Mouse (Mus musculus) midbrain, embryonic 14.5 days (tissue): Measurements from ENCODE around the gene Pop7. TPM values are rescaled to one million over a fixed set of nuclear protein-coding genes. Genes with fewer than 3 reads are reported as not detected.

Experiments
- ATAC-seq: fragments of 200-750 bp; cut with Nextera tagmentation; 2 replicates; pipeline ENCODE4 v1.8.0; 2017; ENCODE audit warnings: moderate number of reproducible peaks, moderate library complexity; ENCODE audit not compliant: low FRiP score, low TSS enrichment
- DNase-seq: peaks from one replicate; pipeline ENCODE4 v3.0.0-alpha.2; 2015
- H3K27ac ChIP-seq: fragments of 300-500 bp; sonication (generic); replicated peaks from 2 replicates; pipeline ENCODE4 v1.5.1; 2014; ENCODE audit warnings: mild to moderate bottlenecking, low read depth, low read length, moderate library complexity
- H3K27me3 ChIP-seq: fragments of 300-500 bp; sonication (generic); 2 replicates; pipeline ENCODE4 v1.6.1; 2014; ENCODE audit warnings: low read length, control low read depth, mixed read lengths; ENCODE audit not compliant: control insufficient read depth, insufficient read depth
- H3K36me3 ChIP-seq: fragments of 300-500 bp; sonication (generic); 2 replicates; pipeline ENCODE4 v1.6.1; 2014; ENCODE audit warnings: low read length, control low read depth; ENCODE audit not compliant: control insufficient read depth, insufficient read depth
- H3K4me1 ChIP-seq: fragments of 300-500 bp; sonication (generic); 2 replicates; pipeline ENCODE4 v1.6.1; 2014; ENCODE audit warnings: mild to moderate bottlenecking, antibody characterized with exemption, low read length, control low read depth; ENCODE audit not compliant: control insufficient read depth, insufficient read depth
- H3K4me2 ChIP-seq: fragments of 300-500 bp; sonication (generic); 2 replicates; pipeline ENCODE4 v1.6.1; 2014; ENCODE audit warnings: mild to moderate bottlenecking, low read length, moderate library complexity
- H3K4me3 ChIP-seq: fragments of 300-500 bp; sonication (generic); replicated peaks from 2 replicates; pipeline ENCODE4 v1.5.1; 2014; ENCODE audit warnings: low read depth, low read length
- H3K9ac ChIP-seq: fragments of 300-500 bp; sonication (generic); replicated peaks from 2 replicates; pipeline ENCODE4 v1.6.1; 2014; ENCODE audit warnings: mild to moderate bottlenecking, low read length, moderate library complexity
- H3K9me3 ChIP-seq: fragments of 300-500 bp; sonication (generic); 2 replicates; pipeline ENCODE4 v1.6.1; 2016; ENCODE audit warnings: low read length, control low read depth, mixed read lengths; ENCODE audit not compliant: control insufficient read depth
- WGBS: fragments of 180-500 bp; shearing (Covaris S2); extraction: QIAGEN DNeasy Blood & Tissue Kit; methylation state at CpG from one replicate; pipeline ENCODE4 v1.1.7; 2014; 5-methylcytosine and 5-hydroxymethylcytosine counted together
- polyA plus RNA-seq: library from polyadenylated mRNA; unstranded; fragments of >200 nt; fragmentation: Nextera tagmentation; extraction: Ambion mirVana; gene quantifications from 2 replicates; pipeline ENCODE4 v1.2.1, GENCODE M21; 2014

The Pop7 gene
- polyA plus RNA-seq, result 83.7 and 103 TPM in 2 replicates

GRCm38 (mm10) chr5:137501709-137502666 lies at the start of gene Pop7:
Pop7 (minus strand) TSS chr5:137502518.
- Histone ChIP-seq H3K27ac (peak within 1 kb of the TSS; percentile 84), H3K27me3 (no peaks in the 10 kb centered on the region), H3K36me3 (no peaks in the 10 kb centered on the region), H3K4me2 (peak within 1 kb of the TSS; percentile 86), H3K9me3 (no peaks in the 10 kb centered on the region), H3K4me1 (peaks cover 10% of the 10 kb centered on the region), H3K9ac (peak within 1 kb of the TSS; percentile 71), H3K4me3 (peak within 1 kb of the TSS; percentile 41)
- WGBS, result 2% methylated on average over 64 of the region's 64 CpGs
- peak; percentile 100 for DNase-seq
- peak; percentile 96 for ATAC-seq

GRCm38 (mm10) chr5:137551119-137551518 lies 48.8 kb upstream of the Pop7 start:
- ATAC-seq (no peak), DNase-seq (no peak)
- WGBS, result 64% methylated on average over 5 of the region's 5 CpGs
- H3K9ac ChIP-seq, result no peak overlapping the region
- no peak overlapping the region for H3K4me3 ChIP-seq
- H3K4me1 ChIP-seq, result peaks cover 15% of the 10 kb centered on the region
- no peaks in the 10 kb centered on the region for H3K36me3 ChIP-seq
- no peak overlapping the region for H3K27ac ChIP-seq
- no peaks in the 10 kb centered on the region for H3K9me3 ChIP-seq
- H3K27me3 ChIP-seq, result no peaks in the 10 kb centered on the region
- H3K4me2 ChIP-seq, result no peak overlapping the region

DNA sequence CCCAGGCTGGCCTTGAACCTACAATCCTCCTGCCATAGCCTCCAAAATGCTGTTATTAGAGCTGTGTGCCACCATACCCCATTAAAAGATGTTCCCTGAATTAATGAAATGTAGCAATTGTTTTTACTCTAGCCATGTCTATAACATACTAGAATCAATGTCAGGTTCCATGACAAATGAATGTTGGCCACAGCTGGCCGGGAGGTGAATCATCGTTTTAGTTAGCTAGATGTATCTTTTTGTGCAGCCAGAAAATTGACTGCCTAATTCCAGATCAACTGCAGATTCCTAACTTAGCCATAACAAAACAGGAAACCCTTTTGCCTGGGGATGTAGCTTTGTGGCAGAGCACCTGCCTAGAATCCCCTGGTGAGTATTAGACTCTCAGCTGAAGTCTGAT lies 47.5 kb upstream of the Pop7 start:
- Histone ChIP-seq H3K36me3 (no peaks in the 10 kb centered on the region), H3K9ac (no peak overlapping the region), H3K9me3 (no peaks in the 10 kb centered on the region), H3K27me3 (no peaks in the 10 kb centered on the region), H3K4me2 (no peak overlapping the region), H3K4me1 (peaks cover 9% of the 10 kb centered on the region), H3K27ac (no peak overlapping the region), H3K4me3 (no peak overlapping the region)
- 89% methylated on average over 2 of the region's 2 CpGs for WGBS
- DNase-seq (no peak), ATAC-seq (no peak)

GRCm38 (mm10) chr5:137545596-137545995 lies 43.3 kb upstream of the Pop7 start:
- ATAC-seq (no peak), DNase-seq (no peak)
- Histone ChIP-seq H3K9me3 (no peaks in the 10 kb centered on the region), H3K4me3 (no peak overlapping the region), H3K36me3 (no peaks in the 10 kb centered on the region), H3K9ac (no peak overlapping the region), H3K27me3 (no peaks in the 10 kb centered on the region), H3K4me2 (no peak overlapping the region), H3K27ac (no peak overlapping the region), H3K4me1 (no peaks in the 10 kb centered on the region)
- whole genome bisulfite sequencing, result 80% methylated on average over 4 of the region's 4 CpGs

GRCm38 (mm10) chr5:137544926-137545325 lies 42.6 kb upstream of the Pop7 start:
- Histone ChIP-seq H3K36me3 (no peaks in the 10 kb centered on the region), H3K9me3 (no peaks in the 10 kb centered on the region), H3K4me2 (no peak overlapping the region), H3K9ac (no peak overlapping the region), H3K4me1 (no peaks in the 10 kb centered on the region), H3K27ac (no peak overlapping the region), H3K27me3 (no peaks in the 10 kb centered on the region), H3K4me3 (no peak overlapping the region)
- WGBS, result 75% methylated on average over 6 of the region's 6 CpGs
- ATAC-seq (no peak), DNase-seq (no peak)

GRCm38 (mm10) chr5:137541768-137542540 lies 39.6 kb upstream of the Pop7 start:
- no peaks in the 10 kb centered on the region for H3K27me3 ChIP-seq
- no peak overlapping the region for H3K9ac ChIP-seq
- ATAC-seq, result no peak
- no peak overlapping the region for H3K4me3 ChIP-seq
- H3K36me3 ChIP-seq, result no peaks in the 10 kb centered on the region
- no peaks in the 10 kb centered on the region for H3K9me3 ChIP-seq
- no peak for DNase-seq
- 76% methylated on average over 5 of the region's 5 CpGs for WGBS
- H3K4me2 ChIP-seq, result no peak overlapping the region
- no peak overlapping the region for H3K27ac ChIP-seq
- H3K4me1 ChIP-seq, result no peaks in the 10 kb centered on the region

DNA sequence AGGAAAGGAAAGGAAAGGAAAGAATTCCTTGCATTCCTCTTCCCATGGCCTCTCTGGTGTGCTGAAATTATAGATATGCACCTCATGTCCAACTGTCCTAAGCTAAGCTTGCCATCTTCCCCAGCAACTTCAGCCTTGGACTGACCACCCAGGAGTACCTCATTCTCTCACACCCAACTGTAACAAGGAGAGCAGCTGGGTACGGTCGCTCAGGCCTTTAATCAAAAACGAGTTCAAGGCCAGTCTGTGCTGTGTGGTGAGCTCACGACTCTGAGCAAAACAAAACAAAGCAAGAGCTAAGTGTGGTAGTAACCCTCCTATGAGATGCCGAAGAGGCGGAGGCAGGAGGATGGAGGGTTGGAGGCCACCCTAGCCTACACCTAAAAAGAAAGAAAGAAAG lies 38.7 kb upstream of the Pop7 start:
- Histone ChIP-seq H3K27ac (no peak overlapping the region), H3K4me3 (no peak overlapping the region), H3K4me2 (no peak overlapping the region), H3K9ac (no peak overlapping the region), H3K4me1 (no peaks in the 10 kb centered on the region), H3K9me3 (no peaks in the 10 kb centered on the region), H3K27me3 (no peaks in the 10 kb centered on the region), H3K36me3 (no peaks in the 10 kb centered on the region)
- WGBS, result 78% methylated on average over 6 of the region's 6 CpGs
- DNase-seq (no peak), ATAC-seq (no peak)

DNA sequence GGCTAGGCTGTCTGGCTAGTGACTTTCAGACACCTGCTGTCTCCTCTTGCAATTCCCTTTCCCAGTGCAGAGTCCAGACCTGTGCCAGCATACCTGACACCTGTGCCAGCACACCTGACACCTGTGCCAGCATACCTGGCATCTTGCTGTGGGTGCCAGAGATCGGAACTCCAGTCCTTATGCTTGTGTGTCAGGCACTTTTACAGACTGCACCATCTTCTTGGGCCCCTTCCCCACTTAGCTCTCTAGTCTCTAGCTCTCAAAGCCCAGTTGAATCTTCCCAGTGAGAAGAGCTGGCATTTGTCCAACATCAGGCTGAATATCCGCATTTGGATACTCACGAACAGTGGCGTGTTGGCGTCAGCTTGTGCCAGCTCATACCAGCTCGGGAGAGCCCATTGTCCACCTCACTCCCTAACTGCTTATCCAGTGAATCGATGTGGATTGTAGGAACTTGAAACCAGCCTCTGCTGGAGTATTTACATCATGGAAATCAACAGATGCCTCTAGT lies 37.0 kb upstream of the Pop7 start:
- Histone ChIP-seq H3K9me3 (no peaks in the 10 kb centered on the region), H3K4me1 (no peaks in the 10 kb centered on the region), H3K4me2 (no peak overlapping the region), H3K27ac (no peak overlapping the region), H3K27me3 (no peaks in the 10 kb centered on the region), H3K36me3 (no peaks in the 10 kb centered on the region), H3K4me3 (no peak overlapping the region), H3K9ac (no peak overlapping the region)
- ATAC-seq (no peak), DNase-seq (peak; percentile 74)
- 54% methylated on average over 7 of the region's 7 CpGs for WGBS
